Mouse (Mus musculus) thymus, adult 2 months (tissue): ENCODE data around the gene Acsf3.

Experiments used
- CTCF ChIP-seq: fragments of 200-500 bp; IDR thresholded peaks from 2 replicates; pipeline ENCODE4 v1.5.1; 2012; ENCODE audit warnings: mild to moderate bottlenecking, control low read depth, low read length, moderate library complexity, borderline replicate concordance; ENCODE audit not compliant: control insufficient read depth, poor library complexity, insufficient read depth; ENCODE audit errors: extremely low read depth
- POLR2A ChIP-seq: fragments of 200-500 bp; IDR thresholded peaks from 2 replicates; pipeline ENCODE4 v1.6.1; 2012; ENCODE audit warnings: mild to moderate bottlenecking, low read length, control low read depth, moderate library complexity; ENCODE audit not compliant: control insufficient read depth, poor library complexity, insufficient read depth; ENCODE audit errors: extremely low read depth

DNA sequence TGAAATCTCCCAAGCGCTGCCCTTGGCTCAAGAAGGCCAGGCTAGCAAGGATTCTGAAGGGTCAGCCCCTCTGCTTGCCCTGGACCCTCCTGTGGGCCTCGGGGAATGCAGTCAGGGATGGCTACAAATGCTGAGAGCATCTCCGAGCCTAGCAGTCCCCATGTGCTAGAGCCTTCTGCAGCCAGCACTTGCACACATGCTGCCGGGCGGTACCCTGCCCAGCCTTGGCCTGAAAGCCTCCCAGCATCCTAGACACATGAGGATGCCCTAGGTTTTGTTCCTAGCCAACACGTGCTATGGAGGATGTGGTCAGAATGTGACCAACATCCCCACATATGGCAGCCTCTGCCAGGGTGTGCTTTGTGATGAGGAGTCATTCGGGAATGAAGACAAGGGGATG lies 79.1 kb downstream of the Acsf3 start:
- TF ChIP-seq CTCF (no peak), POLR2A (no peak)
